Mouse (Mus musculus) urinary bladder, postnatal 25 days (tissue): Measurements from ENCODE around the gene Bend3.

ENCODE experiments used
- DNase-seq: peaks from one replicate; pipeline ENCODE4 v3.0.0; 2022; ENCODE audit warnings: low spot score

Bend3 gene

GRCm38 (mm10) chr10:43527283-43528269, 48.9 kb downstream of the Bend3 start:
- DNase-seq: no peak

GRCm38 (mm10) chr10:43534382-43534781, 55.8 kb downstream of the Bend3 start:
- no peak for DNase-seq

- no peak for DNase-seq
These were observed 59.0 kb downstream of the Bend3 start for GRCm38 (mm10) chr10:43537652-43538051.

- DNase-seq: no peak
These were observed 60.2 kb downstream of the Bend3 start for GRCm38 (mm10) chr10:43538831-43539230.

- no peak for DNase-seq
These were observed 61.2 kb downstream of the Bend3 start for GRCm38 (mm10) chr10:43539746-43540310.

- peak; percentile 96 for DNase-seq
These were observed 62.0 kb downstream of the Bend3 start, which contains the start of gene 1700021F05Rik for GRCm38 (mm10) chr10:43540442-43541152. Gene 1700021F05Rik, minus strand, starts transcription at chr10:43540994.

- no peak for DNase-seq
These were observed 62.5 kb downstream of the Bend3 start for GRCm38 (mm10) chr10:43541153-43541544.

GRCm38 (mm10) chr10:43549411-43549810, 70.8 kb downstream of the Bend3 start:
- no peak for DNase-seq

- no peak for DNase-seq
These were observed 72.3 kb downstream of the Bend3 start for GRCm38 (mm10) chr10:43550923-43551322.

GRCm38 (mm10) chr10:43551388-43551787, 72.8 kb downstream of the Bend3 start:
- no peak for DNase-seq

GRCm38 (mm10) chr10:43557630-43558165, 79.1 kb downstream of the Bend3 start:
- DNase-seq: no peak

- DNase-seq: no peak
These were observed 80.7 kb downstream of the Bend3 start for GRCm38 (mm10) chr10:43559313-43559712.

- DNase-seq: no peak
These were observed 82.1 kb downstream of the Bend3 start for GRCm38 (mm10) chr10:43560765-43561164.

- no peak for DNase-seq
These were observed 82.7 kb downstream of the Bend3 start for GRCm38 (mm10) chr10:43561311-43561710.
